Mouse (Mus musculus): ENCODE results near the gene Phf13. TPM values are rescaled to one million over a fixed set of nuclear protein-coding genes. Genes with fewer than 3 reads are reported as not detected.
A peak's percentile ranks its signal among the peaks of the same experiment; 100 is the strongest.

Gene Phf13
- total RNA-seq, 2 experiments from 2014 or later, result 15.2 to 16.6 TPM

DNA sequence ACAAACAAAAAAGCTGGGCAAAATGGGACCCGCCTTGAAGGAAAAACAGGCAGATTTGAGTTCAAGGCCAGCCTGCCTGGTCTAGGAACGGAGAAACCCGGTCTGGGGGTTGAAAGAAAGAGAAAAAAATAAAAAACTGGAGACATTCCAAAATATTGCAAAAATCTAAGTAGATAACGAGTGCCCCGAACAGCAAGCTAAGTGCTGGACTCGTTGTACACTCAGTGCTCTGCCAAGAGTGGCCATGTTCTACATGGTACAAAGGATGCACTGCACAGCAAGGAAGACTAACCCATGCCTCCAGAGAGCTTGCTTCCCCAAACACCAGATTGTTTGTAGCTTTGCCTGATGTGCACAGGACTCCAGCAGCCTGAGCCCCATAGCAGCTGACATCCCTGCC lies 3.0 kb downstream of the Phf13 start:
- DNase-seq (ENCODE audit: low spot score in 2 of 2), result no peak

DNA sequence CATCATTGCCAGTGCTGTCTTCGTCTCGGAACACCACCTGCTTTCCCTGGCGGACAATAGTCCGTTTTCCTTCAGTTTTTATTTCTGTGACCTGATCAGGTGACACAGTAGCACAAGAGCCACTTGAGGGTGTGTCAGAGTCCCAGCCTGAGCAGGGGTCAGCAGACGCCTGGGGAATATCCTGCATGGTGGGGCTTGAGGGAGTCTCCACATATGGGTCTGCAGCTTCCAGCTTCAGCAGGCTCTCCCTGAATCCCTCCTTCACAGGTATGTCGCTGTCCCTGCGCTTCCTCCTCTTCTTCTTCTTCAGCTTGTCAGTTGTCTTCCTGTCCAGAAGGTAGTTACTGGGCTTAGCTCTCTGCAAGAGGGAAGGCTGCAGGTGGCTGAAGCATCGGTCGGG lies 4.0 kb downstream of the Phf13 start:
- DNase-seq (ENCODE audit: low spot score in 2 of 2), result no peak

DNA sequence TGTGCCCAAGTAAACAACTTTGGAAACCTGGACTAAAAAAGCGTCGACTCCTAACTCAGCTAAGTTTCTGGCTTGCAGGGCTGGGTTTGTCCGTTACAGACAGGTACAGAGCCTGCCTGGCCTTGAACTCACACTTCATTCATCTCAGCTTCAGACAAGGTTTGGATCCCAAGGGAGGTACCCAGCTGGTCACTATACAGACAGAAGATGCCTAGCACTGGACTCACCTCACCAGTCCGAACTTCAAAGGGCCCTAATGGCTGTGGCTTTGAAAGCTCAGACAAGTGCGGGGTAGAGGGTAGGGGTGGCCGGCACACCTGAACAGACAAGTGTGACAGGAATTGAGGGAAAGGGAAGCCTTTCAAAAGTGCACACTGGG lies 7.0 kb downstream of the Phf13 start:
- no peak for DNase-seq (ENCODE audit: low spot score in 2 of 2)

DNA sequence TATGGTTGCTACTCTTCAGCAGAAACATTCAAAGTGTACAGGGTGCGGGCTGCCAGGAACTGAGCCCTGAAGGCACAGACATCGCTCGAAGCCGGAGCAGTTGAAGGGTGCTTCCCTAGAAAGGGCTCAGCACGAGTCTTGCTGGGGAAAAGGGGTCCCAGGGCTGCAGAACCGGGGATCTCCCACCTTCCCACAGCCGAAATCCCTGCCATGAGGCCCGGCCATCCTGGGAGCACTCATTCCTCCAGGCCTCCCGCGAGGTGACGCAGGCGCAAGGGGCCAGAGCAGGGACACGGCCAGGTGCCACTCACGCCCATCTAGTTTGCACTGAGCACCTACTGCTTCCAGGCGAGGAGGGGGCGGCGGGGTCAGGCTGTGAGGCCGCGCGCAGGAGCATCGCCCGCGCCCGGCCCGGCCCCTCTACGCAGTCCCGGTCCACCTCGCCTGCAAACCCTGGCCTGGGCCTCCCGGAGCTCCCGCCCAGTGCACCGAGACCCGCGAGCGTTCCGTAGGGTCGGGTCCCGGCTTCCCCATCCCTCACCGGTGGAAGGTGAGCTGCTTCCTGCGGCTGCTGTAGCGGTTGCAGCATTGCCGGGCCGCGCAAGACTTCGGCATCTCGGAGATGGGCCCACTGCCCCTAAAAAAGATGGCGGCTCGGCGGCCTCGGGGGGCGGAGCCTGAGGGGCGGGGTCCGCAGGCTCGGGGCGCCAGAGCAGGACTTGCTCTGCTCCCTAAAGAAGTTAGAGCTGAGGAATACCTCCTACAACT lies 7.5 kb downstream of the Phf13 start, which contains the start of gene Thap3:
Gene Thap3 (minus strand): TSS at position 656 of the 768 bp plus-strand sequence.
- peak; percentile 80 to 88 for DNase-seq (ENCODE audit: low spot score in 2 of 2)

DNA sequence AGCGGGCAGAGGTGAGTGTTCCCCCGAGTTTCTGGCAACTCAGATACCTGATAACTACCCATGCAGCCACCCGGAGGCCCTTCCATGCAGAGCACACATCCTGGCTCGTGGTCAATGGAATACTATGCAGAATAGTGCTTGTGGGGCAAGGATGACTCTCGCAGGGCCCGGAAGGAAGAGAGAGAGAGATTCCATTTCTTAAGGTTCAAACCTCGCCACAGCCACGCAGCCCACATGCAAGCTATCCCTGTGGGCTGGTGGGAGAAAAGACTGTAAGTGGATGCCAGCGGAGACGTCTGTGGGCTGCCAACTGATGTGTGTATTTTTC lies 8.1 kb downstream of the Phf13 start:
- DNase-seq (ENCODE audit: low spot score in 2 of 2), result no peak

DNA sequence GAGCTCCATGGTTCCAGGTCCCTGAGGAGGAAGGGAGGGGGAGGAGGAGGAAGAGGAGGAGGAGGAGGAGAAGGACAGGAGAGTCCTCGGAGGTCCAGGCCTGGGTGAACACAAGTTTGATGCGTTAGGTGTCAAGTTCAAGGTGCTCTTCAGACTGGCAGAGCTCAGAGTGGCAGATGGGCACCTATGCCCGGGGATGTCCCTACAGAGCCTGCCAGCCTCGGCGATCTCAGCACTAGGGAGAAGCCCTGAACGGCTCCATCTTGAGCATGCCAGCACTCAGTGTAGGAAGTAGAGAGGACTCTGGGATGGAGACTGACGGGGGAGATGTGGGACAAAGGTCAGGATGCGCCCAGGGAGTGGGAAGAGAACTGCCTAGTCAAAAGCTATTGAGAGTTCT lies 9.4 kb downstream of the Phf13 start:
- no peak for DNase-seq (ENCODE audit: low spot score in 2 of 2)

DNA sequence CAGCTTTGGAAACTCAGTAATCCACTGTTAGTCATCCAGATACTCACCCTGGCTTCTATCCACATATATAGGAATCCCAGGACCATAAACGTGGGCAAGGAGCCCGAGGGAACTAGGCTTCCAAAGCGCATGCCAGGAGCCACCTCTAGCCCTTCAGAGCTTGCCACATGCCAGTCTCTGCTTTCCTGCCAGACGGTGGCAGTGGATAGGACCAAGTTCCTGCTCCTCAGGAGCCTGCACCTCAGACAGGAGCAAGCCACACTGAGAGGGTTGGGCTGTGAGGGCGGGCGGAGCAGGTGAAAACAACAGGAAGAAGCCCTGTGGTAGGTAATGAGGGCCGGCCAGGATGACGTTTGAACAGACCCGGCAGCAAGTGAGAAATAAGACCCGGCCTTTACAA lies 10.2 kb downstream of the Phf13 start:
- DNase-seq (ENCODE audit: low spot score in 2 of 2), result no peak

DNA sequence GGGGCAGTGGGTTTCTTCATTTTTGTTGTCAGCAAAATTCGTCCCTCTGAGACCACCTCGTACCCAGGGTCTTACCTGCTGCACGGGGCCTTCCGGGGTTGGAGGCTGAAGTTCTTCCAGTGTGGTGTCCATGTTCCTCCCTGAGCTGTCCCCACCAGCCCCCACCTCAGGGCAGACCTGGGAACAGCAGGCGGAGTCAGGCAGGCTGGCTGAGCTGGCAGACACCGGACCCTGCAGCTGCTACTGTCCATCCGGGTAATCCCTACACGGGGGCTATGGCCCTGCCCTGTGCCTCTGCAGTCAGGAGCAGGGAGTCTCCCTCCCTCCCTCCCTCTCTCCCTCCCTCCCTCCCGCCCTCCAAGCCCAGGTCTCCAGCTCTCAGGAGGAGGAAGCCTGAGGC lies 12.5 kb downstream of the Phf13 start:
- no peak for DNase-seq (ENCODE audit: low spot score in 2 of 2)

DNA sequence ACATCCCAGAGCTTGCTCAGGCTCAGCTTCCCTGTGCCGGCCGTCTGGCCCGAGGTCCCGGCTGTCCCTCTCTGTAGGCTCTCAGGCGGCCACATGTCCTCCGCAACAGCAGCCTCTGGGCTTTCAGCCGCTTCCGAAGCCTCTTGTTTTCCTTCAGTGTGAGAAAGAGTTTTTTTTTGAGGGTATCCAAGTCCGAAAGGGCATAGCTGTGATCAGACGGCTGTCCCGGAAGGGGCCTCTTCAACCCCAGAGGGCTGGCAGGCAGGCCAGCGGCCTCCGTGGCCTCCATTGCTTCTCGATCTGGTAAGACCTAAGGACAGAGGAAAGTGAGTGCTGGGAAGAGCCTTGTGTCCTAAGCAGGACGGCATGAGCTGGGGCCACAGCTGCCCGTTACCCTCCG lies 13.0 kb downstream of the Phf13 start:
- DNase-seq (ENCODE audit: low spot score in 2 of 2), result no peak

DNA sequence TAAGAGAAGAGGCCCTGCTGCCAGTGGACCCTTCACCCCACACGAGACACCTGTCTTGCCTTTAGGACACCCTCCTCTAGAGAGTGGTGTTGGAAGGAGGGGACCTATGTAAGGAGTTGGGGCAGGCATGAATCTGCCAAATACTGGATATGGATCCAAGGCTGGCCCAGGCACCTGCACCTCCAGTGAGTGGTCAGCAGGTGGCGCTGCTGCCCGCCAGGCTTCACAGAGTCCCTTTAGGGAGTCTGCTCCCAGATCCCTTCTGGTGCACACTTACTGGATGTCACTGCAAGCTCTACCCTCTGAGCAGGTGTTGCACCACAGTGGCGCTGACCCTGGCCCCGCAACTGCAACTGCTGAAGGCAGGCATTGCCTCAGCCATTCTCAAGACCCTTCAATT lies 14.7 kb downstream of the Phf13 start:
- DNase-seq (ENCODE audit: low spot score in 2 of 2), result peak; percentile 88 to 90

DNA sequence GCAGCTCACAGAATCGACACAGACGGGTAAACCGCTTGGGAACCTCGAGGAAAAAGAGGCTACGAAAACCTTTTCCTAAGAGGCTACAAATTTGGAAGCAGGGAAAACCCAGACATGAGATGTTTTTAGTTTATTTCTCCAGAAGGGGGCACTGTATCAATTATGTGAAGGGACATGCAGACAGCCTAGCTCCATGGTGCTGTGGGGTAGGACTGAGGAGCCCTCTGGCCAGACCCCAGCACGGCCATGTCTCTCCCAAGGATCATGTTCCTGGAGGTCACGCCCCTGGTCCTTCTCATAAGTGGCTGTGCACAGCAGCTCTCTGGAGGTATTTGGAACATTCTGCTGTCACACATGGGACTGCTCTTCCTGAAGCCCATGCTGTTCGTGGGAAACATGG lies 15.4 kb downstream of the Phf13 start:
- no peak for DNase-seq (ENCODE audit: low spot score in 2 of 2)

DNA sequence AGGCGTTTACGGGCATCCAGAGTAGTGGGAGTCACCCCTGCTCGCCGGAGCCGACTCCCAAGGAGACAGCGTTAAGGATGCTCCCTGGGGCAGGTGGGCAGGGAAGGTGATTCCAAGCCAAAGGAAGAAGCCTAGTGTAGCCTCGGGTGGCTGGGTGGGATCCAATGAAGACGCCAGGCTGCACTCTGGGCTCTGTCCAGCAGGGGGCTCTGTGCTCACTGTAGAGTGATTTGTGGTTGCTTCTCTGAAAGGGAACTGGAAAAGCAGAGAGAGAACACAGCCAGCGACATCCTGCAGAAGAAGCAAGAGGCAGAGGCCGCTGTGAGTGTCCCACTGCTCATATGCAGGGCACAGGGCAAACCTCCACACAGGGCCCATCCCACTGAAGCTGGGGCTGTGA lies 18.3 kb downstream of the Phf13 start:
- peak; percentile 95 to 97 for DNase-seq (ENCODE audit: low spot score in 2 of 2)

DNA sequence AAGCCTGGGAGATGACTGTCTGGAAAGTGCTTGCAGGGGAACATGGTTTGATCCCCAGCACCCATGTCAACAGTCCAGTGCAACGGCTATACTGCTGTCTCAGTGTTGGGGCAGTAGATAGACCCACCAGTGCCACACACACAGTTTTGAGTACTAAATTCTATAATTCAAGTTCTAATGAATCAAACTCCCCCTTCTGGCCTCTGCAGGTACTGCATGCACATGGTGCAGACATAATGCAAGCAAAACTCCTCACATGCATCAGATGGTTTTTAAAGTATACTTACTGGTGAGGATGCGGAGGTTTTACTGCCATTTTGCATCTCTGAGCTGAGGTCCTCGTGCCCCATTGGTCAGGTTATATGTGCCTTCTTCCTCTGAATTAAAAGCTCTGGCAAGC lies 20.6 kb downstream of the Phf13 start:
- DNase-seq (ENCODE audit: low spot score in 2 of 2), result peak in 1 of 2 experiments; percentile 62

DNA sequence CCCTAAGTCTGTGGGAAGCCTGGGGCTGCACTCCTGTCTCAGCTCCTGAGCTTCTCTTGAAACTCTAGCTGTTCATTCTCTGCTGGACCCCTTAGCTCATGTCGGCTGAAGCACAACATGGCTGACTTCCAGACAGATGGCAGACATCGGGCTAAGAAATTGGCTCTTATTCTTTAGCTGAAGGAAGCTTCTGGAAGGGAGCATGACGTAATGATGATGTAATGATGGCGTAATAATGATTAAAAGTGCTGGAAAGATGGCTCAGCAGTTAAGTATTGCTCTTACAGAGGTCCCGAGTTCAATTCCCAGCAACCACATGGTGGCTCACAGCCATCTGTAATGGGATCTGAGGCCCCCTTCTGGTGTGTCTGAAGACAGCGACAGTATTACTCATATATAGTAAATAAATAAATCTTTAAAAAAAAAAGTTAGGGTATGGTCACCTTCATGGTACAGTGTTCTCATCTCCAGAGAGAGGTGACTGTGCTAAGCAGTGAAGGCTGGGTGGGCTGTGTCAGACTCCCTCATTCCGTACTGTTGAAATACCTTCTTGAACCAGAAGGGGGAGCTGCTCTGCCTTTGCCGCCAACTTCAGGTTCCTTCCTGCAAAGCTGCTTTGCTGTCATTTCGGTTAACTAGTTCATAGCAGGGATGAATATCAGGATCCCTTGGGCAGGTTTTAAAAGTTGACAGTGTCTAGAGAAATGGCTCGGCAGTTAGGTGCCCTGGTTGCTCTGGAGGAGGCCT lies 23.7 kb downstream of the Phf13 start:
- DNase-seq (ENCODE audit: low spot score in 2 of 2), result peak in 1 of 2 experiments; percentile 58

DNA sequence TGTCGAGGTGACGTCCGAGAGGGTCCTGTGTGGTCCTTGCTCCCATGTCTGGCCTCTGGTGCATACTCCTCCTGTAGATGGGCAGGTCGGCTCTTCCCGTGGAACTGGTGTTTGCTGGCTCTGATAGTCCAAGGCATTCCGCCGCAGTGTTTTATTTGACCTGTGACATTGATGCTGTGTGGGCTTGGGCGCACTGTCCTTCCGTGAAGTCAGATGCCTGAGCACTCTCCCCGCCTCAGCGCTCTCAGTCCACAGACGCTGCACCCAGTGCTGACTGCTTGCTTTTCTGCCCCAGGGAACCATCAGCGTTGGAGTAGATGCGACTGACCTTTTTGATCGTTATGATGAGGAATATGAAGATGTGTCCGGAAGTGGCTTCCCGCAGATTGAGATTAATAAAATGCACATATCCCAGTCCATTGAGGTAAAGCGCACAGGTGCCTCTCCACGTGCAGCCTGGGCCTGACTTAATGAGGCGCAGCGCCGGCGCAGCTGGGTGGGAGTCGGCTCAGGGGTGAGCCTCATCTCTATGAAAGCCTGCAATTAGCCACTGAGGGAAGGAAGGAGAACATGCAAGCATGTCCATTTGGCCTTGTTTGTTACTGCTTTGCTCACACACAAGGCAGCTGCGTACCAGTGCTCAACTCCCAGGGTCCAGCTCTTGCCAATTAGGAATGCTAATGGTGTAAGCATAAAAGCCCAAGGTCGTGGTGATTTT lies 27.7 kb downstream of the Phf13 start:
- DNase-seq (ENCODE audit: low spot score in 2 of 2), result no peak

DNA sequence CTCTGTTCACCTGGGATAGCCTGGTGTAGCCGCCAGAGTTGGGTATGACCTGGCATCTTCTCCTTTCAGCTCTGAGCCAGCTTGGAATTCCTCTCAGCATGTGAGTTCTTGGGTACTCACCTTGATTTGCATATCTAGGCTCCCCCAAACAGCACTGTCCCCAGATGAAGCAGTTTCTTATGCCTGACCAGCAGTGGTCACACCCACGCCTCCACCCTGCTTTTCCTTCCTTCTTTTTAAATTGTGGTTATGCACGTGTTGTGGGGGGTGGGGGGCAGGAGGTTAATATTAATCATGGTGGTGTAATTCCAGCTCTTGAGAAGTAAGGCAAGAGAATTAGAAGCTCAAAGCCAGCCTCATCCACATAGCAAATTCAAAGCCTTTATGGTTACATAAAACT lies 33.2 kb downstream of the Phf13 start:
- no peak for DNase-seq (ENCODE audit: low spot score in 2 of 2)

DNA sequence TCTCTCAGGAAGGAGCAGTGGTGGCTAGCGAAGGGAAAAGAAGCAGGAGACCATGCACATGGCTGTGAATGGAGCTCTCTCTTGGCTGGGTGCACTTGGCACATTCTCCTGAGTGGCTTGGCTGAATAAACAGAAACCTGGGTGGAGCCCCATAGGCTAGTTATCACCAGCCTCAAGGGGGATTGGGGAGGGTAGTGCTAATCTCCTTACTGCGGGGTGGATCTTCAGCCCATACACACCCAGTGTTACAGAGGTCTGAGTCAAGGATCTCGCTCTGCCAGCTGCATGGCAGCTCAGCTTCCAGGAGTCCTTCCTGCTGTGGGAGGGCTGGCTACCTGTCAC lies 35.6 kb downstream of the Phf13 start:
- no peak for DNase-seq (ENCODE audit: low spot score in 2 of 2)

DNA sequence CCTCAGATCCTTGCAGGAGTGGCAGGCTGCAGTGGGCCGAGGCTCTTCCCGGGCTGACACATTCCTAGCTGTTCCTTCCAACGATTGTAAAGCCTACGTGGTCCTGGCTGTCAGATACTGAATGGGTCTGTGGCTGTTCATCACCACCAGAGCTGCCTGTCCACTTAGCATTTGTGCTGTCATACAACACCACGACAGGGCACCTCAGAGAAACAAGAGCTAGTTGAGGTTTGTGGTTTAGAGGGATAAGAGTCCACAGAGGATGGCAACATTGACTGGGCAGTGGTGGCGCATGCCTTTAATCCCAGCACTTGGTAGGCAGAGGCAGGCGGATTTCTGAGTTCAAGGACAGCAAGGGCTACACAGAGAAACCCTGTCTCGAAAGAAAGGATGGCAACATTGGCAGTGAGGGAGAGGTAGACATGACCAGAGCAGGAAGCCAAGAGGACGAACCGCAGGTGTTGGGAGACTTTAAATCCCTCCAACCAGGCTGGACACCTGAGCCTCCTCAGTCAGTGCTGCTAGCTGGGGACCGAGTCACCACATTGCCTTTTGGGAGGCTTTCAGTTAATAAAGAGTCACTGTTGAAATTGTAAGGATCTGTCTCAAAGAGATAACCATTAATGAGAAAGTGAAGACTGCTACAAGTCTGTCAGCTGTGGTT lies 36.1 kb downstream of the Phf13 start:
- no peak for DNase-seq (ENCODE audit: low spot score in 2 of 2)

DNA sequence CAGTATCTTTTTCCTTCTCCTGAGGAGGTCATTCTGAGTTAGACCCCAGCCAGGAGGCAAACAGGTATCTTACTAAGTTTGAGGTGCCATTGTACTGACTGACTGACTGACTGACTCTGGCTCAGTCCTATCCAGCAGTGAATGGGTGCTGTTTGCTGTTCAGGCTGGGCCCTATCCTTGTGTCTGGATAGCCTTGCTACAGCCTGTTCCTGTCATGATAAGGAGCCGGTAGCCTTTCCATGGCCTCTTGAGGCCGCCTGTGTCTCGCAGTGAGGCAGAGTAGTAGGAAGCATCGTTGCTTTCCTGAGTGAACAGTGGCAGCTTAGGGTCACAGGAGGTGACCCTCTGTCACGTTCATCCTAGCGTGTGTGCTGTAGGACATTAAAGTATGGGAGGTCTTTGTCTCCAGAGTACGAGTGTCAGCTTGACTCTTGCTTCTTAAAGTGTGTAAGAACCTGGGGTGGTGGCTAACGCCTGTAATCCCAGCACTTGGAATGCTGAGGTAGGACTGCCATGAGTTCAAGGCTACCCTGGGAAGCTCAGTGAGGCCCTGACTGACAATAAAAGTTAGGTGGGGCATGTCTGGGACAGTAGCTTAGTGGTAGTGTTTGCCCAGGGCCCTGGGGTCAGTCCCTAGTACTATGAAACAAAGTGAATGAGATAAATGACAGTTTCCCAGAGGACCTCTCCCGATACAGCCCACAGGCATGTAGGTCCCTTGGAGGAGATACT lies 38.3 kb downstream of the Phf13 start:
- no peak for DNase-seq (ENCODE audit: low spot score in 2 of 2)

DNA sequence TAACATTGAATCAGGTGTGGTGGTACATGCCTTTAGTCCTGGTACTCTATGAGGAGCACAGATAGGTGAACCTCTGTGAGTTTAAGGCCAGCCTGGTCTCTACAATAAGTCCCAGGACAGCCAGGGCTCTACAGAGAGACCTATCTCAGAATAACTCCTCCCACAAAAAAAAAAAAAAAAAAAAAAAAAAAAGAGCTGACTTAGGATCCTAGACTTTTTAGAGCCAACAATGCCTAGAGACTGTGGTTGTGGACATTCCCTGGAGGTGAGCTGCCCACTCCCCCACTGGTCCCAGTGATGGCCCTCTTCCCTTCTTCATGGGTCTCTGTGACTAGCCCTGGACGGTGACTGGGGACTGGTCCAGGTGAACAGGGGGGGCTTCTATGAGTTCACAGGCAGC lies 40.3 kb downstream of the Phf13 start:
- no peak for DNase-seq (ENCODE audit: low spot score in 2 of 2)

DNA sequence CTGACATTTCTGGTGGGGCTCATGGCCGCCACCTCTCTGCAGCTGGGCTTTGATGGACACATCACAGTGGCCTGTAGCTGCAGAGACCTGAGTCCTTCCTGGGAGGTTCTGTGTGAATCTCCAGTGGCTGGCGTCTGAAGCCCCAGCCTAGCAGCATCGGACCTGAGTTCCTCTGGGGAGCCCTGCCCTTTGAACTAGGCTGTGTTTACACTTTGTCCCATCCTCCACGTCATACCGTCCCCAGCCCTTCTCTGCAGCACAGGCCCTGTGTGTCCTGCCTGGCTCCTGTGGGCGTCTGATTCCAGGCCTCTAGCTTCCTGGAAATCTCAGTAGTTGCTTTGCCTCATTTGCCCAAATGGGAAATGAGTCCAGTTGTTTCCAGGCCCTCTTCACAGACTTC lies 42.8 kb downstream of the Phf13 start:
- DNase-seq (ENCODE audit: low spot score in 2 of 2), result no peak

Measured in layer of hippocampus, postnatal 10 days (tissue).